Mouse (Mus musculus) megakaryocyte progenitor cell, adult 5-6 weeks (primary cell): ENCODE measurements at regions not wholly inside any gene's neighbourhood (a gene's known extent, or its start where the extent isn't known, plus 50 kb on each side); places are given as distances from the start of the nearest gene placed in this dataset.

Experiments used
- ATAC-seq: replicated peaks from 2 replicates; pipeline ENCODE4 v1.8.0; 2016; ENCODE audit warnings: mild to moderate bottlenecking, moderate TSS enrichment, inconsistent platforms; ENCODE audit not compliant: poor library complexity

DNA sequence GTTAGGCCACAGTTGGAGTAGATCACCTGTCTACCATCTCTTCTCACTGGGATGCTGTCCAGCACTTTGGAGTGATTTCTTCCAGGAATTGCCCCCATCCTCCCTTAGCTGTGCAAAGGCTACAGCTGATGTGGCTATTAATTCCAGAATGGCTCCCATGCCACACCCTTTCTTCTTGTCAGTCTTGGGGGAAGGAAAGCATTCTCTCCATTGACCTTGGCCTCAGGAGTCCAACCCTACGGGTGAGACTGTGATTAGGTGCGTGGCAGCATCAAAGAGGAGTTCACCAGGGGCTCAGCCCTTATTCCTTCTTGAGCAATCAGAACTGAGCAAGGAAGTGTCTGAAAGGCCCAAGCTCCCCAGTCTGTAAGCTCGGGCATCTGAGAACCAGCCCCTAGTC is 71.7 kb upstream of the Fstl4 start:
- no peak for ATAC-seq

DNA sequence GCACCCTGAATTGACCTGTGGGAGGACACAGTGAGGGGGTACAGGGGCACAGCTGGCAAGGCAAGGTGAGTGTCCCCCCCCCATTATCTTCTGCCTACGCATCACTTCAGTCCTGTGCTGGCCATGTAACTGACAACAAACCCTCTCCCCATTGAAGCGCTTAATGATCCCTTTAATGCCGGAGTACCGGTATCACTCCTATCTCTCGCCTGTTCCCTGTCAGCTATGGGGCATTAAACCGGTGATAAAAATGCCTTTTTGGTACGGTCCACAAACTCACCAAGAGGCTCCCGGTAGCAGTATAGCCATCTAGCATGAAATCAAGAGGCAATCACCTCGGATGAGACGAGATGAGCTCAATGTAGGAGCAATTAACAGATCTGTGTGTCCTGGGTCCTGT is 62.8 kb upstream of the Fstl4 start:
- no peak for ATAC-seq

DNA sequence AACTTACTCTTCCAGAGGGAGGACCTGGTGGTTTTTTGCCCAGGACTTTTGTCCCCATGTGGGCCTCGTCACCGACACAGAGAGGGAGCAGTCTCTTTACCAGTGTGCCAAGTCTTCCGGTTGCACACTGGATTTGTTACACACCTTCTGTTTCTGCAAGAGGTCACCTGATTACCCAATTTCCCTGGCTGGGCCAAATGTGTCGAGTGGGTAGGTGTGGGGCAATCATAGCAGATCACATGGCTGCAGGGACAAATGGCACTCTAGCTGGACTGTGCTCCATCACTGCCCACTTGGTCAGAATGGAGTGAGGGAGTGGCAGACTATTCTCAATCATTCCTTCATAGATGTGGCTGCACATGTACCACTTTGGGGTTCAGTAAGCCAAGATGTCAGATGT is 61.0 kb upstream of the Fstl4 start:
- ATAC-seq: 0 out of 2 replicates have a peak, but pooled peaks have one; percentile 26
